Mouse (Mus musculus) pancreas, adult 10 weeks (tissue): ENCODE measurements around the gene Slc2a12. TPM values are rescaled to one million over a fixed set of nuclear protein-coding genes. Genes with fewer than 3 reads are reported as not detected.

ENCODE experiments used
- polyA plus RNA-seq: library from polyadenylated mRNA; stranded (reverse); fragments of 350-450 nt; fragmentation: Illumina TruSeq; extraction: RNeasy Lipid Tissue Mini Kit (QIAGEN cat#74804); gene quantifications from one replicate; pipeline ENCODE4 v1.2.3, GENCODE M21; 2015; ENCODE audit warnings: low read depth, low replicate concordance; ENCODE audit not compliant: insufficient read depth

The Slc2a12 gene
- not detected for polyA plus RNA-seq

DNA sequence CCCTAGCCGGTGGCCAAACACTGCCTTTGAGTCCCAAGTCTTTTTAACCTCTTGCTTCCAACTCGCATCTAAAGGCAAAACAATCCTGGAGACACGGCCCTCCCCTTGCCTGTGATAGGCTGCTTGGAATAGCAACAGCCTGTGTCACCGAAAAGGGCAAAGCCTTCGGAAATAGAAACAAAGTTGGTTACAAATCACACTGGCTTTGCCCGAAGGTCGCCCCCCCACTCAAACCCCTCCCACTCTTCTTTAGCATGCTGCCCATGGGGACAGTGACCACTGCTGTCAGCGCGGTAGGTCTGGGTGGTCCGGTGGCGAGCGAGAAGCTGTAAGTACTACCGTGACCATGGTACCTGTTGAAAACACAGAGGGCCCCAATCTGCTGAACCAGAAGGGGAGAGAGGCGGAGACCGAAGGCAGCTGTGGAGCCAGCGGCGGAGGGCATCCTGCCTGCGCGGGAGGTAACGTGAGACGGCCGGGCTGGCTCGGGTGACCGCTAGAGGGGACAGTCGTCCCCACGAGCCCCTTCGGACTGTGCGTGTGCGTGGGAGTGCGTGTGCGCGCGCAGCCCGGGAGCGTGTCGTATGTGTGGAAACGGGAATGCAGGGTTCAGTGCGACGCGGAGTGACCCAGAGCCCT, at the start of gene Slc2a12:
Gene Slc2a12, plus strand, starts transcription at position 159 of the 639 bp plus-strand sequence.

DNA sequence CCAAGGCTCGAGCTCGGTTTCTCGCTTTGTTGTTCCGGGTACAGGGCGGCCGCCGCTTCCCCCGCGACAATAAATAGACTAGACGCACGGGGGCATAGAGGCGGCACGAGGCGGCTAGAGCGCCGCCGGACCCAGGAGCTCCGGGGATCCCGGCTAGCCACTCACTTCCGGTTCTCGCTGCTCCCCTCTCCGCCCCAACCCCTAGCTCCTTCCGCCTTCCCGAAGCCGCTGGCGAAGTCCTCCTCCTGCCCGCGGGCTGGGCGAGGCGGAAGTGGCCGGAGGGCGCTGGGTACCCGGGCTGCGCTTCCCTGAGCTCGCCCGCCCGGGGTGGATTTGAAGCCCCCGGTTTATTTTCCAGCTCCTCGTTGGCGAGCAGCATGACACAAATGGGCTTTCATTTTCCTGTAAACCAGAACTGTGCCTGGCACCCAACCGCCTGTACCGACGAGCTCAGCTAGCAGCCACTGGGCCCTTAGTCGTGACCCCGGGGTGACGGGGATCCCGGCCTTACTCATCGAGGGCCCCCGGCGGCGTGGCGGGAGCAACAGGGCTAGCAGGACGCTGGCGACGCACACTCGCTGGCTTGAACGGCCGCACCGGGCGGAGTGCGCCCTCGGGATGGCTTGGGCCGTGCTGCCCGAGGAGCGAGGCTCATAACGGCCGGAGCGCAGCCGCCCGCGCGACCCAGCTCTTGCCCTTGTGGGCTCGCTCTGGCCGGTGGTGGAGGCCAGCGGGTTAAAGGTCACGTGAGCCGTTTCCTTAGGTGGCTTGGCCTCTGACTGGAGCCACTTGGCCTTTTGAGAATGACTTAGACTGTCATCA, 86.7 kb downstream of the Slc2a12 start, which contains the start of gene Tbpl1:
Gene Tbpl1, minus strand, starts transcription at position 667 of the 822 bp plus-strand sequence.

Other genes with a start within 250 kb of the Slc2a12 start
- 9.9 TPM for gene Tbpl1, start 86.9 kb downstream of the Slc2a12 start, polyA plus RNA-seq
- gene Tcf21, start 175.2 kb downstream of the Slc2a12 start, polyA plus RNA-seq, result 5.2 TPM